Mouse (Mus musculus) CH12.LX (cell line): ENCODE results near the gene Ccn6. TPM values are rescaled to one million over a fixed set of nuclear protein-coding genes. Genes with fewer than 3 reads are reported as not detected.

Source experiments
- DNase-seq: peaks from one replicate; pipeline ENCODE4 v3.0.0-alpha.2; 2013; ENCODE audit errors: extremely low read depth
- H3K27ac ChIP-seq: 2 replicates; pipeline ENCODE4 v1.5.1; 2012; ENCODE audit warnings: low read depth, mild to moderate bottlenecking, control low read depth, moderate library complexity; ENCODE audit not compliant: insufficient read depth
- H3K27me3 ChIP-seq: replicated peaks from 2 replicates; pipeline ENCODE3; 2012; ENCODE audit warnings: inconsistent platforms
- H3K36me3 ChIP-seq, 2 experiments: replicated peaks in 1 of 2; 2 replicates each; pipeline versions ENCODE3 to v1.6.1; 2012; ENCODE audit warnings: inconsistent platforms in 1 of 2, low read length in 1 of 2, mild to moderate bottlenecking in 1 of 2, mixed read lengths in 1 of 2, moderate library complexity in 1 of 2; ENCODE audit not compliant: control insufficient read depth in 1 of 2, insufficient read depth in 1 of 2
- H3K4me1 ChIP-seq, 2 experiments: 2 replicates each; pipeline ENCODE4 v1.6.1; 2012; ENCODE audit warnings: inconsistent platforms in 1 of 2, moderate library complexity in 1 of 2; ENCODE audit not compliant: insufficient read depth in 2 of 2, control insufficient read depth in 1 of 2
- H3K4me2 ChIP-seq: 2 replicates; pipeline ENCODE4 v1.6.1; 2012; ENCODE audit warnings: low read depth, mild to moderate bottlenecking, control low read depth; ENCODE audit not compliant: poor library complexity, insufficient read depth, severe bottlenecking
- H3K4me3 ChIP-seq, 3 experiments: fragments of 150-350 bp in 1 of 3; sonication (generic) in 1 of 3; replicated peaks in 1 of 3; 2 replicates each; pipeline versions ENCODE3 to v1.5.1; 2011 to 2012; ENCODE audit warnings: low read depth in 2 of 3, low read length in 2 of 3, mild to moderate bottlenecking in 2 of 3, moderate library complexity in 2 of 3, control low read depth in 1 of 3, improper control_type of control experiment in 1 of 3, inconsistent platforms in 1 of 3, mixed read lengths in 1 of 3; ENCODE audit not compliant: poor library complexity in 1 of 3
- H3K79me2 ChIP-seq: replicated peaks from 2 replicates; pipeline ENCODE4 v1.6.1; 2012; ENCODE audit warnings: mild to moderate bottlenecking, moderate library complexity; ENCODE audit not compliant: control insufficient read depth, poor library complexity, insufficient read depth, severe bottlenecking; ENCODE audit errors: extremely low read depth
- H3K9ac ChIP-seq: 2 replicates; pipeline ENCODE4 v1.6.1; 2012; ENCODE audit warnings: low read depth, mild to moderate bottlenecking, control low read depth, moderate library complexity; ENCODE audit not compliant: insufficient read depth
- H3K9me3 ChIP-seq: replicated peaks from 2 replicates; pipeline ENCODE3; 2012; ENCODE audit warnings: low read length, inconsistent platforms, mixed read lengths
- CHD1 ChIP-seq: IDR thresholded peaks from 2 replicates; pipeline ENCODE4 v1.6.1; 2012; ENCODE audit warnings: low read depth, low read length, improper control_type of control experiment, inconsistent platforms
- CHD2 ChIP-seq: IDR thresholded peaks from 2 replicates; pipeline ENCODE4 v1.6.1; 2011; ENCODE audit warnings: low read length, improper control_type of control experiment
- E2F4 ChIP-seq: IDR thresholded peaks from 2 replicates; pipeline ENCODE4 v1.6.1; 2011; ENCODE audit warnings: low read depth, low read length, improper control_type of control experiment; ENCODE audit not compliant: insufficient replicate concordance
- ELF1 ChIP-seq: IDR thresholded peaks from 2 replicates; pipeline ENCODE4 v1.6.1; 2014; ENCODE audit warnings: low read depth, mild to moderate bottlenecking, inconsistent platforms, low read length, improper control_type of control experiment
- EP300 ChIP-seq: IDR thresholded peaks from 2 replicates; pipeline ENCODE4 v1.6.1; 2011; ENCODE audit warnings: low read length, improper control_type of control experiment
- ETS1 ChIP-seq: conservative IDR thresholded peaks from 2 replicates; pipeline ENCODE4 v1.6.1; 2012; ENCODE audit warnings: low read depth, mild to moderate bottlenecking, inconsistent platforms, low read length, improper control_type of control experiment, moderate library complexity
- JUN ChIP-seq: IDR thresholded peaks from 2 replicates; pipeline ENCODE4 v1.6.1; 2011; ENCODE audit warnings: low read depth, mild to moderate bottlenecking, low read length, improper control_type of control experiment, moderate library complexity; ENCODE audit not compliant: insufficient read depth
- JUND ChIP-seq: conservative IDR thresholded peaks from 2 replicates; pipeline ENCODE4 v1.6.1; 2011; ENCODE audit warnings: low read depth, low read length, improper control_type of control experiment
- KAT2A ChIP-seq: IDR thresholded peaks from 2 replicates; pipeline ENCODE4 v1.6.1; 2012; ENCODE audit warnings: low read length, improper control_type of control experiment, inconsistent platforms; ENCODE audit not compliant: insufficient replicate concordance
- MAFK ChIP-seq: IDR thresholded peaks from 2 replicates; pipeline ENCODE4 v1.6.1; 2011; ENCODE audit warnings: low read length, improper control_type of control experiment; ENCODE audit not compliant: insufficient replicate concordance
- MAX ChIP-seq: IDR thresholded peaks from 2 replicates; pipeline ENCODE4 v1.6.1; 2011; ENCODE audit warnings: low read length, improper control_type of control experiment
- MAZ ChIP-seq: IDR thresholded peaks from 2 replicates; pipeline ENCODE4 v1.6.1; 2012; ENCODE audit warnings: low read depth, mild to moderate bottlenecking, inconsistent platforms, low read length, improper control_type of control experiment, moderate library complexity
- MXI1 ChIP-seq: IDR thresholded peaks from 2 replicates; pipeline ENCODE4 v1.6.1; 2011; ENCODE audit warnings: mild to moderate bottlenecking, low read depth, low read length, improper control_type of control experiment
- NRF1 ChIP-seq: IDR thresholded peaks from 2 replicates; pipeline ENCODE4 v1.6.1; 2014; ENCODE audit warnings: low read depth, mild to moderate bottlenecking, inconsistent platforms, low read length, improper control_type of control experiment, moderate library complexity
- PAX5 ChIP-seq: IDR thresholded peaks from 2 replicates; pipeline ENCODE4 v1.6.1; 2012; ENCODE audit warnings: low read length, inconsistent platforms, mixed read lengths
- POLR2A ChIP-seq: IDR thresholded peaks from 2 replicates; pipeline ENCODE4 v1.6.1; 2011; ENCODE audit warnings: low read depth, mild to moderate bottlenecking, improper control_type of control experiment, low read length
- POLR2AphosphoS2 ChIP-seq: IDR thresholded peaks from 2 replicates; pipeline ENCODE4 v1.6.1; 2011; ENCODE audit warnings: low read depth, low read length, improper control_type of control experiment
- RAD21 ChIP-seq: IDR thresholded peaks from 2 replicates; pipeline ENCODE4 v1.6.1; 2011; ENCODE audit warnings: low read depth, mild to moderate bottlenecking, low read length, improper control_type of control experiment, moderate library complexity
- RCOR1 ChIP-seq: conservative IDR thresholded peaks from 2 replicates; pipeline ENCODE4 v1.6.1; 2012; ENCODE audit warnings: low read depth, mild to moderate bottlenecking, inconsistent platforms, low read length, improper control_type of control experiment
- TBP ChIP-seq: conservative IDR thresholded peaks from 2 replicates; pipeline ENCODE4 v1.6.1; 2011; ENCODE audit warnings: low read depth, low read length, improper control_type of control experiment
- TCF12 ChIP-seq: IDR thresholded peaks from 2 replicates; pipeline ENCODE4 v1.6.1; 2014; ENCODE audit warnings: low read depth, mild to moderate bottlenecking, inconsistent platforms, low read length, improper control_type of control experiment
- UBTF ChIP-seq: IDR thresholded peaks from 2 replicates; pipeline ENCODE4 v1.6.1; 2012; ENCODE audit warnings: low read depth, mild to moderate bottlenecking, inconsistent platforms, low read length, improper control_type of control experiment, moderate library complexity
- USF1 ChIP-seq: IDR thresholded peaks from 2 replicates; pipeline ENCODE4 v1.6.1; 2014; ENCODE audit warnings: low read depth, mild to moderate bottlenecking, inconsistent platforms, low read length, improper control_type of control experiment
- ZKSCAN1 ChIP-seq: IDR thresholded peaks from 2 replicates; pipeline ENCODE4 v1.6.1; 2012; ENCODE audit warnings: low read depth, inconsistent platforms, low read length, improper control_type of control experiment, borderline replicate concordance
- dilution Hi-C: fragments of 300-500 bp; cut with MboI; formaldehyde crosslinking; loops from 2 replicates; pipeline ENCODE4 v1.14.3; 2020; ENCODE audit warnings: low sequenced_read_pairs; ENCODE audit not compliant: extremely low pct_unique_long_range_greater_than_20kb, extremely low pct_ligation_motif_present
- in situ Hi-C: fragments of 300-500 bp; cut with MboI; formaldehyde crosslinking; loops from 3 replicates; pipeline ENCODE4 v1.14.3; 2019; ENCODE audit warnings: low sequenced_read_pairs, low pct_ligation_motif_present, low pct_unique_long_range_greater_than_20kb, mixed read lengths
- polyA plus RNA-seq: library from polyadenylated mRNA; unstranded; fragments of >175 nt; gene quantifications from 2 replicates; pipeline ENCODE4 v1.2.1, GENCODE M21; 2012; ENCODE audit warnings: low read depth; ENCODE audit not compliant: insufficient read length
- total RNA-seq, 2 experiments: library from RNA; depleted of rRNA; stranded (reverse); fragments of 300-350 nt in 1 of 2; fragments of >200 nt in 1 of 2; gene quantifications; 2 replicates each; pipeline ENCODE4 v1.2.3; 2012 to 2014

Gene Ccn6
- total and polyA plus RNA-seq, 3 experiments = 0.33 TPM; not detected in 2

GRCm38 (mm10) chr10:39156719-39157118 is 6.9 kb downstream of the Ccn6 start:
- Histone ChIP-seq H3K4me2 (no peak overlapping the region), H3K9me3 (no peaks in the 10 kb centered on the region), H3K79me2 (no peaks in the 10 kb centered on the region), H3K27ac (no peak overlapping the region), H3K4me3 (no peak overlapping the region)
- in situ Hi-C loops = no loop called here
- TF ChIP-seq KAT2A = no peak
- no peak for TF ChIP-seq MAZ
- TF ChIP-seq TCF12 = no peak
- TF ChIP-seq ZKSCAN1 = no peak
- TF ChIP-seq POLR2A = no peak
- no peak for TF ChIP-seq JUND
- TF ChIP-seq, all 38 proteins: peak for 0
- Histone ChIP-seq H3K4me1 (peaks cover 5 to 7% of the 10 kb centered on the region in 2 experiments), H3K9ac (no peak overlapping the region), H3K36me3 (peaks cover 2 to 48% of the 10 kb centered on the region in 2 experiments), H3K27me3 (no peaks in the 10 kb centered on the region)
- dilution Hi-C loops = no loop called here
- DNase-seq = no peak

GRCm38 (mm10) chr10:39142216-39142615 is 21.4 kb downstream of the Ccn6 start:
- H3K4me2 ChIP-seq = no peak overlapping the region
- H3K9me3 ChIP-seq = no peaks in the 10 kb centered on the region
- H3K4me3 ChIP-seq = no peak overlapping the region
- no peaks in the 10 kb centered on the region for H3K27me3 ChIP-seq
- DNase-seq = no peak
- H3K36me3 ChIP-seq = peaks cover 43 to 88% of the 10 kb centered on the region in 2 experiments
- H3K79me2 ChIP-seq = no peaks in the 10 kb centered on the region
- no peaks in the 10 kb centered on the region for H3K4me1 ChIP-seq
- in situ Hi-C loops = no loop called here
- H3K9ac ChIP-seq = no peak overlapping the region
- TF ChIP-seq ETS1 (no peak), ELF1 (no peak), POLR2AphosphoS2 (no peak), MAZ (no peak), UBTF (no peak), CHD1 (no peak), MAX (no peak), PAX5 (no peak), RAD21 (no peak), EP300 (no peak), RCOR1 (no peak), USF1 (no peak), E2F4 (no peak), NRF1 (no peak), TBP (no peak), ZKSCAN1 (no peak), CHD2 (no peak), MXI1 (no peak), JUN (no peak), MAFK (no peak)
- dilution Hi-C loops = no loop called here
- H3K27ac ChIP-seq = no peak overlapping the region
